In genomic region chr4:101254606-101255349, GRCm38 (mm10) we compare ENCODE assay signal across 10 mouse cellular contexts. TPM values are rescaled to one million over a fixed set of nuclear protein-coding genes. Genes with fewer than 3 reads are reported as not detected.
DNase-seq lines count a peak whose midpoint lies in the region; ATAC-seq and TF ChIP-seq lines count a peak whose summit lies in the region.
"Had no signal": no experiment of that assay in that cellular context is flagged by ENCODE, and none has a peak within 500 bp of the region (broad histone marks: within the 10 kb centered on the region; RNA-seq: fewer than 3 reads in every experiment).

No protein-coding gene starts in this region.

- no peaks in the 10 kb centered on the region for H3K27me3 ChIP-seq in intestine, embryonic 15.5 days (replicated peaks)
- no peaks in the 10 kb centered on the region for H3K27me3 ChIP-seq in intestine, postnatal 0 days (replicated peaks; ENCODE audit: control insufficient read depth, insufficient read depth, low read length)
- H3K27me3 ChIP-seq: hindbrain, embryonic 12.5 days had no signal

- H3K4me3 ChIP-seq in intestine, embryonic 15.5 days (replicated peaks), result no peak overlapping the region
- H3K4me3 ChIP-seq in intestine, postnatal 0 days (ENCODE audit: low read depth, low read length), result no peak overlapping the region
- H3K4me3 ChIP-seq: hindbrain, embryonic 12.5 days had no signal

- 0 out of 2 replicates have a peak overlapping the region, but pooled peaks have one; percentile 24 for H3K27ac ChIP-seq in intestine, embryonic 15.5 days
- no peak overlapping the region for H3K27ac ChIP-seq in intestine, postnatal 0 days (ENCODE audit: low read depth, low read length)
- H3K27ac ChIP-seq: hindbrain, embryonic 12.5 days had no signal

- peaks cover 17% of the 10 kb centered on the region; the same call in 1 of the 2 replicates for H3K4me1 ChIP-seq in intestine, embryonic 15.5 days (replicated peaks)
- peaks cover 8% of the 10 kb centered on the region; the same call in 1 of the 2 replicates for H3K4me1 ChIP-seq in intestine, postnatal 0 days (replicated peaks; ENCODE audit: control insufficient read depth, insufficient read depth, low read length)
- H3K4me1 ChIP-seq: hindbrain, embryonic 12.5 days had no signal

- H3K9me3 ChIP-seq in intestine, embryonic 15.5 days, result no peaks in the 10 kb centered on the region
- no peaks in the 10 kb centered on the region for H3K9me3 ChIP-seq in intestine, postnatal 0 days (ENCODE audit: control insufficient read depth)
- H3K9me3 ChIP-seq: hindbrain, embryonic 12.5 days had no signal

- no peak for TF ChIP-seq CTCF in intestine, postnatal 0 days (IDR thresholded peaks at IDR 0.05; ENCODE audit: low read depth)

- ATAC-seq in intestine, embryonic 15.5 days, result no peak
- ATAC-seq in intestine, postnatal 0 days, result no peak
- peak; percentile 31 for ATAC-seq in granulocyte monocyte progenitor cell, adult 5-6 weeks (replicated peaks; ENCODE audit: poor library complexity, severe bottlenecking)
- ATAC-seq in megakaryocyte progenitor cell, adult 5-6 weeks (replicated peaks; ENCODE audit: poor library complexity), result peak; percentile 16

- H3K9ac ChIP-seq in intestine, embryonic 15.5 days, result no peak overlapping the region
- H3K9ac ChIP-seq in intestine, postnatal 0 days (ENCODE audit: low read depth, low read length), result no peak overlapping the region
- H3K9ac ChIP-seq: hindbrain, embryonic 12.5 days had no signal

- DNase-seq in CD4-positive, CD25-positive, alpha-beta regulatory T cell, adult 2 months (ENCODE audit: low read depth, low spot score), result peak; percentile 70
- no peak for DNase-seq in urinary bladder, adult 18-20 months (ENCODE audit: low spot score in 2 of 2)
- DNase-seq in cerebellum, adult 8-10 months, result no peak
- DNase-seq in left cerebral cortex, adult 18-20 months (ENCODE audit: low spot score in 2 of 2), result no peak
- DNase-seq: cerebellum, adult 11 months had no signal

- H3K36me3 ChIP-seq in intestine, embryonic 15.5 days, result no peaks in the 10 kb centered on the region
- no peaks in the 10 kb centered on the region for H3K36me3 ChIP-seq in intestine, postnatal 0 days (ENCODE audit: control insufficient read depth, insufficient read depth)
- H3K36me3 ChIP-seq: hindbrain, embryonic 12.5 days had no signal

- WGBS in intestine, embryonic 15.5 days, result 62% methylated on average over 8 of the region's 8 CpGs
- WGBS in intestine, postnatal 0 days, result 71% methylated on average over 8 of the region's 8 CpGs

- no peak overlapping the region for H3K4me2 ChIP-seq in intestine, embryonic 15.5 days (replicated peaks)
- no peak overlapping the region for H3K4me2 ChIP-seq in intestine, postnatal 0 days (replicated peaks; ENCODE audit: low read depth)
- H3K4me2 ChIP-seq: hindbrain, embryonic 12.5 days had no signal

RNA-seq across cellular contexts. Expression of gene Jak1, which starts 10.3 kb away (rescaled TPM):
- 71.1 and 76.5 TPM in 2 replicates for polyA plus RNA-seq in intestine, embryonic 15.5 days (2015; fragmentation: Nextera tagmentation; extraction: Ambion mirVana)
- 44.7 and 46.3 TPM in 2 replicates for polyA plus RNA-seq in intestine, postnatal 0 days (2015; fragmentation: Nextera tagmentation; extraction: Ambion mirVana)
- total RNA-seq in granulocyte monocyte progenitor cell, adult 5-6 weeks (2014; fragmentation: Nextera tagmentation), result 46.7 and 47.4 TPM in 2 replicates
- total RNA-seq in granulocyte monocyte progenitor cell, adult 5-6 weeks (2017), result 52.4 and 57.7 TPM in 2 replicates
- 60.2 and 69.1 TPM in 2 replicates for total RNA-seq in megakaryocyte progenitor cell, adult 5-6 weeks (2015)
- 56.6 and 62.6 TPM in 2 replicates for total RNA-seq in megakaryocyte progenitor cell, adult 5-6 weeks (2017)
- total RNA-seq in left cerebral cortex, adult 18-20 months (2021), result 100 to 1,000 TPM; 125 to 129 TPM

Comparison
In these comparisons a context has a peak if more than half of its experiments do, and no peak if none do; other contexts are left out.
1. ATAC-seq: peak in granulocyte monocyte progenitor cell, adult 5-6 weeks (single experiment) and megakaryocyte progenitor cell, adult 5-6 weeks (single experiment); none in intestine, embryonic 15.5 days (single experiment) and intestine, postnatal 0 days (single experiment).